Mouse (Mus musculus): Measurements from ENCODE around the gene Map4k3.

DNA sequence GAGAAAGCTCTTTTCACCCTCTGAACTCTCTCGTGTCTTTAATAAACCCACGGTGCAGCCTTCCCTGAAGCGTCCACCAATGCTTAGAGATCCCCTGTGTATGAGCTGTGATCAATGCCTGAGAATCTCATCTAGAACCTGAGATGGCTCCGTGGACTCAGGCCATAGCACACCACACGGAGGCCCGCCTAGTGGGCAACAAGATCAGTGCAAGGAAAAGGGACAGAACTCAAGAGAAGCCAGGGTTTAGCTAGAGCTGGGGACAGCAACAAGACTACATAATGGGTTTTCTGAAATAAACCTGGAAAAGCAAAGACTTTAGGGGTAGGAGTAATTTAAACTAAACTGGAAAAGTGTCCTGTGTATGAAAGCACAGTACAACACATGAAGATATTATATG, 5.2 kb downstream of the Map4k3 start:
- TF ChIP-seq CTCF (IDR thresholded peaks at IDR 0.05) (peak; percentile 55), EP300 (IDR thresholded peaks at IDR 0.05) (no peak)

All from lung, postnatal 0 days (tissue).